Comparison of ENCODE assay signal across 18 mouse cellular contexts in the genomic region with DNA sequence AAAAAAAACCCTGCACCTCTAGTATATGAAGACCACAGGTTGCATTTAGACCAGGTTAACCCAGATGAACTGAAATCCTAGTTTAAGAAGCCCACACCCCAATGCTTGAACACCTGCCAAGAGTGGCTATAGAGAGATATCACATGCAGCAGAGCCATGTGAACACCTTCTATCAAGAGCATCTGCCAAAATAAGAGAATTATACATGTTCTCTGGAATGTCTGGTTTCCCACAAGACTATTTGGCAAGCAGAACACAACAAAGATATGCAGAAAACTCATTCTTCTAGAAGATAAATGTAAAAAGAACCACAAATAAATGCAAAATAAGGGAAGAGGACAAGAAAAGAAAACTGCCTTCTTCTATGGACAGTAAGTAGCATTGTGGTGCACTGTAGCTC.
"Had no signal": no experiment of that assay in that cellular context is flagged by ENCODE, and none has a peak within 500 bp of the region (broad histone marks: within the 10 kb centered on the region; RNA-seq: fewer than 3 reads in every experiment).

No protein-coding gene starts in this region.

- H3K9ac ChIP-seq: lung, embryonic 14.5 days; midbrain, embryonic 13.5 days; midbrain, embryonic 15.5 days; neural tube, embryonic 13.5 days; neural tube, embryonic 15.5 days; stomach, embryonic 15.5 days had no signal

- H3K9me3 ChIP-seq: midbrain, embryonic 13.5 days; midbrain, embryonic 15.5 days; neural tube, embryonic 13.5 days; neural tube, embryonic 15.5 days; stomach, embryonic 15.5 days had no signal

- DNase-seq: lung, adult 18-20 months; lung, embryonic 14.5 days; lung, postnatal 14 days; lung, postnatal 36 days; retina, postnatal 1 day; right cerebral cortex, postnatal 14 days; thymus, adult 2 months; thymus, postnatal 25 days; thymus, postnatal 4 days had no signal

- ATAC-seq: midbrain, embryonic 13.5 days; midbrain, embryonic 15.5 days had no signal

- H3K4me1 ChIP-seq: megakaryocyte, embryonic 14.5 days; midbrain, embryonic 13.5 days; midbrain, embryonic 15.5 days; neural tube, embryonic 13.5 days; neural tube, embryonic 15.5 days; stomach, embryonic 15.5 days had no signal

- H3K4me3 ChIP-seq: megakaryocyte, embryonic 14.5 days; midbrain, embryonic 13.5 days; midbrain, embryonic 15.5 days; neural tube, embryonic 13.5 days; neural tube, embryonic 15.5 days; stomach, embryonic 15.5 days had no signal

- H3K27ac ChIP-seq: macrophage; midbrain, embryonic 13.5 days; midbrain, embryonic 15.5 days; neural tube, embryonic 13.5 days; neural tube, embryonic 15.5 days; stomach, embryonic 15.5 days; stomach, postnatal 0 days had no signal

- H3K36me3 ChIP-seq: midbrain, embryonic 13.5 days; midbrain, embryonic 15.5 days; neural tube, embryonic 13.5 days; neural tube, embryonic 15.5 days; stomach, embryonic 15.5 days had no signal

- H3K27me3 ChIP-seq: megakaryocyte, embryonic 14.5 days; midbrain, embryonic 13.5 days; midbrain, embryonic 15.5 days; neural tube, embryonic 13.5 days; neural tube, embryonic 15.5 days; stomach, embryonic 15.5 days had no signal

- H3K4me2 ChIP-seq: lung, embryonic 14.5 days; midbrain, embryonic 11.5 days; midbrain, embryonic 13.5 days; midbrain, embryonic 15.5 days; neural tube, embryonic 13.5 days; neural tube, embryonic 15.5 days; stomach, embryonic 15.5 days had no signal
